Mouse (Mus musculus): Measurements from ENCODE around the gene Khk.
"Not testable (repeated sequence)": the region's sequence is repeated elsewhere in the genome, so short reads cannot be mapped to it uniquely, and the experiment has no call there.

Khk gene

GRCm38 (mm10) chr5:30921256-30922033, at the start of gene Khk:
Gene Khk, plus strand, starts transcription at chr5:30921431.
- peak; percentile 90 for DNase-seq (ENCODE audit: low read depth)

- DNase-seq (ENCODE audit: low read depth): no peak
These were observed 48.7 kb upstream of the Khk start for GRCm38 (mm10) chr5:30872574-30872973.

GRCm38 (mm10) chr5:30874365-30874764, 46.9 kb upstream of the Khk start:
- no peak for DNase-seq (ENCODE audit: low read depth)

- peak; percentile 60 for DNase-seq (ENCODE audit: low read depth)
These were observed 42.6 kb upstream of the Khk start for GRCm38 (mm10) chr5:30878616-30879015.

GRCm38 (mm10) chr5:30879347-30879943, 41.8 kb upstream of the Khk start:
- peak; percentile 74 for DNase-seq (ENCODE audit: low read depth)

GRCm38 (mm10) chr5:30881839-30882238, 39.4 kb upstream of the Khk start:
- DNase-seq (ENCODE audit: low read depth): not testable (repeated sequence)

- DNase-seq (ENCODE audit: low read depth): no peak
These were observed 35.0 kb upstream of the Khk start for GRCm38 (mm10) chr5:30886209-30886608.

- no peak for DNase-seq (ENCODE audit: low read depth)
These were observed 34.5 kb upstream of the Khk start for GRCm38 (mm10) chr5:30886731-30887130.

GRCm38 (mm10) chr5:30887331-30887761, 33.9 kb upstream of the Khk start:
- peak; percentile 69 for DNase-seq (ENCODE audit: low read depth)

GRCm38 (mm10) chr5:30887858-30888336, 33.3 kb upstream of the Khk start:
- DNase-seq (ENCODE audit: low read depth): peak; percentile 97

- peak; percentile 95 for DNase-seq (ENCODE audit: low read depth)
These were observed 32.7 kb upstream of the Khk start, which contains the start of gene Agbl5 for GRCm38 (mm10) chr5:30888337-30889087. Gene Agbl5, plus strand, starts transcription at chr5:30888694.

- DNase-seq (ENCODE audit: low read depth): no peak
These were observed 32.0 kb upstream of the Khk start for GRCm38 (mm10) chr5:30889088-30889754.

GRCm38 (mm10) chr5:30890375-30890774, 30.9 kb upstream of the Khk start:
- no peak for DNase-seq (ENCODE audit: low read depth)

GRCm38 (mm10) chr5:30901860-30902259, 19.4 kb upstream of the Khk start:
- DNase-seq (ENCODE audit: low read depth): peak; percentile 93

- peak; percentile 98 for DNase-seq (ENCODE audit: low read depth)
These were observed 13.7 kb upstream of the Khk start, which contains the start of gene Ost4 for GRCm38 (mm10) chr5:30907413-30908059. Gene Ost4, minus strand, starts transcription at chr5:30907788.

GRCm38 (mm10) chr5:30908426-30909299, 12.6 kb upstream of the Khk start:
- DNase-seq (ENCODE audit: low read depth): peak; percentile 87

- no peak for DNase-seq (ENCODE audit: low read depth)
These were observed 12.0 kb upstream of the Khk start for GRCm38 (mm10) chr5:30909300-30909659.

- DNase-seq (ENCODE audit: low read depth): no peak
These were observed 11.4 kb upstream of the Khk start for GRCm38 (mm10) chr5:30909863-30910262.

GRCm38 (mm10) chr5:30910481-30910880, 10.8 kb upstream of the Khk start:
- peak; percentile 25 for DNase-seq (ENCODE audit: low read depth)

GRCm38 (mm10) chr5:30912156-30912555, 9.1 kb upstream of the Khk start:
- peak; percentile 45 for DNase-seq (ENCODE audit: low read depth)

Data from NIH3T3 (cell line).